Mouse (Mus musculus) lung, adult 2 months (tissue): ENCODE measurements around the gene Spata25.

Source experiments
- CTCF ChIP-seq: fragments of 200-500 bp; IDR thresholded peaks from 2 replicates; pipeline ENCODE4 v1.5.1; 2011; ENCODE audit warnings: mild to moderate bottlenecking, low read length, control low read depth; ENCODE audit not compliant: insufficient read depth
- POLR2A ChIP-seq: fragments of 200-500 bp; IDR thresholded peaks from 2 replicates; pipeline ENCODE4 v1.6.1; 2011; ENCODE audit warnings: low read depth, mild to moderate bottlenecking, control low read depth, low read length, borderline replicate concordance; ENCODE audit errors: extremely low read depth

- TF ChIP-seq CTCF (no peak), POLR2A (no peak)
Observed at GRCm38 (mm10) chr2:164859640-164860432, 31.5 kb upstream of the Spata25 start.
